Mouse (Mus musculus) forebrain, embryonic 12.5 days (tissue): ENCODE results near the gene Mrpl30. TPM values are rescaled to one million over a fixed set of nuclear protein-coding genes. Genes with fewer than 3 reads are reported as not detected.

Source experiments
- ATAC-seq: fragments of 200-750 bp; cut with Nextera tagmentation; 2 replicates; pipeline ENCODE4 v1.8.0; 2017; ENCODE audit warnings: moderate TSS enrichment; ENCODE audit not compliant: low FRiP score
- H3K27ac ChIP-seq: fragments of 300-500 bp; sonication (generic); 2 replicates; pipeline ENCODE4 v1.5.1; 2016; ENCODE audit warnings: mild to moderate bottlenecking
- H3K27me3 ChIP-seq: fragments of 300-500 bp; sonication (generic); 2 replicates; pipeline ENCODE4 v1.6.1; 2016; ENCODE audit warnings: mild to moderate bottlenecking
- H3K36me3 ChIP-seq: fragments of 300-500 bp; sonication (generic); replicated peaks from 2 replicates; pipeline ENCODE4 v1.6.1; 2016; ENCODE audit warnings: mild to moderate bottlenecking
- H3K4me1 ChIP-seq: fragments of 300-500 bp; sonication (generic); 2 replicates; pipeline ENCODE4 v1.6.1; 2016
- H3K4me2 ChIP-seq: fragments of 300-500 bp; sonication (generic); 2 replicates; pipeline ENCODE4 v1.6.1; 2016; ENCODE audit warnings: mild to moderate bottlenecking, moderate library complexity
- H3K4me3 ChIP-seq: fragments of 300-500 bp; sonication (generic); replicated peaks from 2 replicates; pipeline ENCODE4 v1.5.1; 2016; ENCODE audit warnings: mild to moderate bottlenecking
- H3K9ac ChIP-seq: fragments of 300-500 bp; sonication (generic); 2 replicates; pipeline ENCODE4 v1.6.1; 2016; ENCODE audit warnings: mild to moderate bottlenecking
- H3K9me3 ChIP-seq: fragments of 300-500 bp; sonication (generic); 2 replicates; pipeline ENCODE4 v1.6.1; 2016
- WGBS: fragments of 180-500 bp; shearing (Covaris S2); methylation state at CpG from one replicate; pipeline ENCODE4 v1.1.7; 2016; 5-methylcytosine and 5-hydroxymethylcytosine counted together
- polyA plus RNA-seq: library from polyadenylated mRNA; unstranded; fragments of >200 nt; fragmentation: Nextera tagmentation; extraction: Ambion mirVana; gene quantifications from 2 replicates; pipeline ENCODE4 v1.2.1, GENCODE M21; 2016

Mrpl30 gene
- polyA plus RNA-seq, 1 experiment from 2014 or later: 213 TPM

DNA sequence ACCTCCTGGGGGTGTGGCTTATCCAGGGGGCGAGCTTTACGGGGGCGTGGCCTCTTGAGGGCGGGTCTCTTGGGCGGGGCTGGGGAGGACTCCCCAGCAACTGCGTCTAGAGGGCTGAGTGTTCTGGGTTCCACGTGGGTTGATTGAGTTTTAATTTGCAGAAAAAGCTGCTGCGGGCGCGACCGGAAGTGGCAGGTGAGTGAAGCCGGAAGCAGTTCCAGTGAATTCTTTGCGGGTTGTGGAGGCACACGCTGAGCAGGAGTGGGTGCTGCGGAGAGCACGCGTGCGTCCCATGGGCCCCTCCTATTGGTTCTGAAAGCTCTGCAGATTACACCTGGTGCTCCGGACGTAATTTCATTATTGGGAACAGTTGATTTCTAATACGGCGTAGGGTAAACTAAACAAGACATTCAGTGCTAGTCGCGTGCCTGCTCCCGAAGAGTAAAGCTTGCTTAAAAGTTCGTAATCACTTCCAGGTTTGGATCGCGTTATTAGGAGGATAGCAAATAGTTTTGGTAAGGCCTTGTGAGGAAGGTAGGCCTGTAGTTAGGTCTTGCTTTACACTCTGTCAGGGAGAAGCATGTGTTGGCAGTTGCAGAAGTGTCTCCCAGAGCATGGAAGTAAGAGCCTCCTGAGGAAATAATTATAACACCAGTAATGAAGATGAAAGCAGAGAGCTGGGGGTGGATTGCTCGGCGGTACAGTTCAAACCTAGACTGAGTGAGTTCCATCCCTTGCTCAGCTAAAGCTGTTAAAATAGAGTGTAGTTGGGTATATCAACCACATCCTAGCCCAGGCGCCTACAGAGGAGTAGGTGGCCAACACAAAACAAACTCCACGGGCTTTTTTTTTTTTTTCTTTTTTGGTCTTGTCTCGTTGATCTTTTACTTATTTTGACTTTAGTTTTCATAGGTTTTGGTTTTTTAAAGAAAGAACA lies 17.9 kb upstream of the Mrpl30 start:
- WGBS: 6% methylated on average over 33 of the region's 33 CpGs
- H3K9ac ChIP-seq: peak overlapping the region; percentile 50
- ATAC-seq: peak; percentile 90
- peaks cover 12% of the 10 kb centered on the region for H3K4me1 ChIP-seq
- H3K36me3 ChIP-seq: peaks cover 23% of the 10 kb centered on the region
- peak overlapping the region; percentile 73 for H3K4me2 ChIP-seq
- peak overlapping the region; percentile 37 for H3K27ac ChIP-seq
- H3K4me3 ChIP-seq: peak overlapping the region; percentile 51
- peaks cover 10% of the 10 kb centered on the region; the same call in 1 of the 2 replicates for H3K27me3 ChIP-seq
- H3K9me3 ChIP-seq: no peaks in the 10 kb centered on the region

DNA sequence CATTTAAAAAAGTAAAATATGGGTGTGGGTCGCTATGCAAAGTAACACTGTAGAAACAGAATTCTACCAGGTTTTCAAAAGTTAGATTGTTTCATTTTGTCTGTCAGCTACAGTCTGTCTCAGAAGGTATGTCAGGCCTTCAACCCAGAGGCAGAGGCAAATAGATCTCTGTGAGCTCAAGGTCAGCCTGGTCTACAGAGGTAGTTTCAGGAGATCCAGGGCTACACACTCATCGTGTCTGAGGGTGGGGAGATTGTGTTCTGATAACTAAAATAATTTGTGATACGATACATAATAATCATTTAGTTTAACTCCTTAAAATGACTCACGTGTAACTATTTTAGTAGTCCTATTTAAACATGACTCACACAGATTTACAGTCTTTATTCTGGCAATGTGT lies 17.1 kb upstream of the Mrpl30 start:
- no peak overlapping the region for H3K9ac ChIP-seq
- H3K4me2 ChIP-seq: peak overlapping the region; percentile 73
- H3K9me3 ChIP-seq: no peaks in the 10 kb centered on the region
- no peak overlapping the region for H3K4me3 ChIP-seq
- no peak for ATAC-seq
- WGBS: 97% methylated on average over 4 of the region's 4 CpGs
- peaks cover 31% of the 10 kb centered on the region for H3K36me3 ChIP-seq
- no peak overlapping the region for H3K27ac ChIP-seq
- peaks cover 12% of the 10 kb centered on the region for H3K4me1 ChIP-seq
- peaks cover 10% of the 10 kb centered on the region; the same call in 1 of the 2 replicates for H3K27me3 ChIP-seq

DNA sequence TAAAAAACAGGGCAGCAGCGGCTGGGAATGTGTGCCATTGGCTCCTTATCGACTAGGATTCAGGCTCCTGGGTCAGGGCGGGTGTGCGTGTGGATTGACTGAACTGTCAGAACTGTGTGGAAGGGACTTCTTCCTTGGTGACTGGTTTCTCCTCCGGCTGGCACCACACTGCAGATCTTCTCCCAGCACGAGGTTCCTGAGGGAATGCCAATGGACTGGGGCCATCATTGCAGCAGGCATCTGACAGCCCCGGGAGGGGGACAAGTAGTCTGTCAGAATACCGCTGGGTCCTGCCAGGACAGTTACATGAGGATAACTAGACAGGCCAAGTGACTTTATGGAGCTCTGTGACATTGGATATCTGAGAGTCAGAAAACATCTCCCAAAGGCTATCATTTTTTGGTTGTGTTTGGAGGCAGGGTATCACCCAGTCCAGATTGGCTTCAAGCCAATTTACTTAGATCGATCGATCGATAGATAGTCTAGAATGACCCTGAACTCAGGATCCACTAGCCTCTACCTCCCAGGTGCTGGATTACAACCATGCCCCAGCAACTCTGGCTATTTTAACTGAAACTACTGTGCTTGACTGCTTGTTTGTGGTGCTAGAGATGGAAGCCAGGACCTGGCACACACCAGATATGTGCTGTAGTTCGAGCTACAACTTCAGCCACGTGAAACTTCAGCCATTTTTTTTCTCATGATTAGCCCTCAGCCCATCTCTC lies 12.4 kb upstream of the Mrpl30 start:
- ATAC-seq: no peak
- 95% methylated on average over 13 of the region's 13 CpGs for WGBS
- peaks cover 54% of the 10 kb centered on the region for H3K36me3 ChIP-seq

DNA sequence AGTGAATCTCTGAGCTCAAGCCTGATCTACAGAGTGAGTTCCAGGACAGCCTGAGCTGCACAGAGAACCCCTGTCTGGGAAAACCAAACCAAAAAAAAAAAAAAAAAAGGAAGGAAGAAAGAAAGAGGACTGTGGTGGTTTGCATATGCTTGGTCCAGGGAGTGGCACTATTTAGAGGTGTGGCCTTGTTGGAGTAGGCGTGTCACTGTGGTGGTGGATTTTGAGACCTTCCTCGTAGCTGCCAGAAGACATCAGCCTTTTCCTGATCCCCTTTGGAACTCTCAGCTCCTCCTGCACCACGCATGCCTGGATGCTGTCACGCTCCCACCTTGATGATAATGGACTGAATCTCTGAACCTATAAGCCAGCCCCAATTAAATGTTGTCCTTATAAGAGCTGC lies 6.9 kb upstream of the Mrpl30 start:
- Histone ChIP-seq H3K27ac (no peak overlapping the region), H3K9ac (no peak overlapping the region), H3K9me3 (no peaks in the 10 kb centered on the region), H3K27me3 (no peaks in the 10 kb centered on the region), H3K4me1 (no peaks in the 10 kb centered on the region), H3K4me2 (no peak overlapping the region), H3K36me3 (peaks cover 38% of the 10 kb centered on the region), H3K4me3 (no peak overlapping the region)
- WGBS: 88% methylated on average over 4 of the region's 4 CpGs
- ATAC-seq: no peak

More for the DNA sequence above, 12.4 kb upstream of the Mrpl30 start:
- Histone ChIP-seq H3K9ac (no peak overlapping the region), H3K9me3 (no peaks in the 10 kb centered on the region), H3K27ac (no peak overlapping the region), H3K4me1 (0 out of 2 replicates have a peak, but pooled peaks cover 3% of the 10 kb centered on the region), H3K4me2 (no peak overlapping the region), H3K27me3 (no peaks in the 10 kb centered on the region), H3K4me3 (no peak overlapping the region)

DNA sequence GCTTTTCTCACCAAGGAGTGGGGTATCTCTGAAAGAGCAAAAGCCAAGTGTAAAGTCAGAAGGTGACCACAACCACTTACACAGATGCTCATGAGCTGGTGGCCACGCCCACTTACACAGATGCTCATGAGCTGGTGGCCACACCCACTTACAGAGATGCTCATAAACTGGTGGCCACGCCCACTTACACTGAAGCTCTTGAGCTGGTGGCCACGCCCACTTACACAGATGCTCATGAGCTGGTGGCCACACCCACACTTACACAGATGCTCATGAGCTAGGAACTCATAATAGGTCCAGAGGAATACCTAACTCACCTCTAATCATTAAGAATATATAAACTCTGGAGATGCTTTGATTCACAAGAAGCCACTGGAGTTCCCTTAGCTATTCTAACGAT lies 5.8 kb upstream of the Mrpl30 start:
- 83% methylated on average over 4 of the region's 4 CpGs for WGBS
- no peak for ATAC-seq
- peaks cover 27% of the 10 kb centered on the region for H3K36me3 ChIP-seq

DNA sequence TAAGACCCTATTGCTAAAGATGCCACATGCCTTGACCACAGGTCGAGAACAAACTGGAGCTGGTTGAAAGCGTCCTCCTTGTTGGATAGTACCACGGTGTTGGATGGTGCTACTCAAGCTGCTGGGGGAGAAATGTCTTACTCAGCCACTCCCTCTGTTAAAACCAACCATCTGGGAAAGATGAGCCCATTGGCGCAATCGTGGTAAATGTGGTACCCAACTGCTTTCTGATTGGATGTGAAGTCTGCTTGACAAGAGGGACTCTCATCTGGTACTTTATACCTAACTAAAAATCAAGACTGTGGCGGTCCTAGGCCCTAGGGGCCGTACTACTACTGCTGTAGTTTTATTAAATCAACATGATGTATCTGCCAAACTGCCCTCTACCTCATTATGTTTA lies 1.1 kb upstream of the Mrpl30 start:
- ATAC-seq: no peak
- Histone ChIP-seq H3K27ac (no peak overlapping the region), H3K4me2 (peak overlapping the region; percentile 82), H3K4me1 (peaks cover 21% of the 10 kb centered on the region), H3K27me3 (no peaks in the 10 kb centered on the region), H3K36me3 (peaks cover 11% of the 10 kb centered on the region), H3K9me3 (no peaks in the 10 kb centered on the region), H3K9ac (peak overlapping the region; percentile 69), H3K4me3 (peak overlapping the region; percentile 67)
- WGBS: 87% methylated on average over 7 of the region's 7 CpGs

More for the DNA sequence above, 5.8 kb upstream of the Mrpl30 start:
- Histone ChIP-seq H3K9me3 (no peaks in the 10 kb centered on the region), H3K4me2 (no peak overlapping the region), H3K4me3 (no peak overlapping the region), H3K27me3 (no peaks in the 10 kb centered on the region), H3K9ac (no peak overlapping the region), H3K27ac (no peak overlapping the region), H3K4me1 (peaks cover 5% of the 10 kb centered on the region)

DNA sequence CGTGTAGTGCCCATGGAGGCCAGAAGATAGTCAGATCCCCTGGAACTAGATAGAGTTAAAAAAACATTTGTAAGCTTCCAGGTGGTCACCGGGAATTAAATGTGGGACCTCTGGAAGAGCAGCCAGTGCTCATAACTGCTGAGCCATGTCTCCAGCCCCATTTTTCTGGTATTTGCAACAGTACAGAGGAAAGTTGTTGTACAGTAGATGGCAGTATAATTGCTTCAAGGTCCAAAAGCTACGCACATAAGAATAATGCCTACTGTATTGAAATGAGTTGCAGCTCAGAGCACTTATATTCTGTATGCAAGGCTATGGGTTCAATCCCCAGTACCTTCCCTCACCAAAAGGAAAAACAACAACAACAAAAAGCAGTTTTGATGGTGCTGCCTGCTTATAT lies 1.1 kb downstream of the Mrpl30 start:
- H3K36me3 ChIP-seq: peaks cover 23% of the 10 kb centered on the region
- H3K9me3 ChIP-seq: no peaks in the 10 kb centered on the region
- H3K4me1 ChIP-seq: peaks cover 21% of the 10 kb centered on the region
- H3K4me3 ChIP-seq: peak overlapping the region; percentile 67
- H3K9ac ChIP-seq: no peak overlapping the region
- H3K4me2 ChIP-seq: peak overlapping the region; percentile 82
- no peak overlapping the region for H3K27ac ChIP-seq
- 71% methylated on average over 3 of the region's 3 CpGs for WGBS
- no peak for ATAC-seq
- no peaks in the 10 kb centered on the region for H3K27me3 ChIP-seq

DNA sequence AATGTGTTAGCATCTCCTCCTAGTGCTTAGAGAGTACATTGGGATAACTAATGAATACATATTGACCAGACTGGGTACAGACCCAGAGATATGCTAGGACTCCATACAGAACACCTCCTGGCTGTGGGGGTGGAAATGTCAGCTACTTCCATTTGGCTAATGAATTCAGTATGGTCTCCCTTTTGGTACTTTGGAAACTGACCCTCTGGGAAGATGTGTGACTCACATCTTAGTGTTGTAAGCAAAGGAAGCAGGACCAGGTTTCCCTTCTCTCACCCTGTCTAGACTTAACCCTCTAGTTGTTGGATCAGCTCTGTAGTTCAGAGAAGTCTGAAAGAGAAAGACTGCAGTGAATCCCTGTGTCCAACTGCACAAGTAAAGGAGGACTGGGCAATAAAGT lies 4.3 kb downstream of the Mrpl30 start:
- Histone ChIP-seq H3K27me3 (no peaks in the 10 kb centered on the region), H3K4me3 (no peak overlapping the region), H3K27ac (no peak overlapping the region), H3K9me3 (no peaks in the 10 kb centered on the region), H3K4me2 (no peak overlapping the region), H3K4me1 (peaks cover 15% of the 10 kb centered on the region), H3K36me3 (peaks cover 51% of the 10 kb centered on the region), H3K9ac (no peak overlapping the region)
- ATAC-seq: no peak

DNA sequence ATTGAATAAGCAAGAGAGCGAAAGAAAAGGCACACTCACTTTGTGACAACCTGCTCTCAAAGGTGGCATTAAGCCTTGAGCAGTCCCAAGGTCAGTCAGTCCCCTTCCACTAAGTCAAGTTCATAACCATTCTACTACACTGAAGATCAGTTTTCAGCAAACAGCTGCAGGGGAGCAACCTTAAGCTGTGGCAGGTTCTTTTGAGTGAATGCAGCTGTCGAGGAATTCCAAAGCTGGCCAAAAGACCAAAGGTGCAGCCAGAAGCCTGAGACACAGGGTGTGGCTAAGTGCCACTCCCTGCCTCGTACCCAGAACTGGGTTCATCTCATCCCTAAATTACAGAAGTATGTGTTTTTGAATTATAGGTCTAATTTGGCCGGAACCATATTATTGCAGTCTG lies 9.5 kb downstream of the Mrpl30 start:
- H3K36me3 ChIP-seq: peaks cover 51% of the 10 kb centered on the region
- no peak overlapping the region for H3K4me2 ChIP-seq
- no peaks in the 10 kb centered on the region for H3K4me1 ChIP-seq
- H3K4me3 ChIP-seq: no peak overlapping the region
- no peaks in the 10 kb centered on the region for H3K27me3 ChIP-seq
- no peaks in the 10 kb centered on the region for H3K9me3 ChIP-seq
- H3K27ac ChIP-seq: no peak overlapping the region
- no peak for ATAC-seq
- H3K9ac ChIP-seq: no peak overlapping the region
- WGBS: 83% methylated on average over 4 of the region's 4 CpGs

DNA sequence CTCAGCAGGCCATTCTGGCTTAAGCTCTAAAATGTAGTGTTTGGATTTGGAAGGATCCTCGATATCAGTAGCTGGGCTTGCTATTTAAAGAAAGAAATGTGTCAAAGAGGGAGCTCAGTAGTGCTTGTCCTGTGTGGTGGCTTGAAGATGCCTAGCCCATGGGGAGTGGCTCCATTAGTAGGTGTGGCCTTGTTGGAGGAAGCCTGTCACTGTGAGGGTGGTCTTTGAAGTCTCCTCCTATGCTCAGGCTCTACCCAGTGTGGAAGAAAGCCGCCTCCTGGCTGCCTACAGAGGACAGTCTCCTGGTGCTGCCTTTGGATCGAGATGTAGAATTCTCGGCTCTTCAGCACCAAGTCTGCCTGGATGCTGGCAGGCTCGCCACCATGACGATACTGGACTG lies 10.0 kb downstream of the Mrpl30 start:
- no peak overlapping the region for H3K9ac ChIP-seq
- H3K36me3 ChIP-seq: peaks cover 51% of the 10 kb centered on the region
- H3K27me3 ChIP-seq: no peaks in the 10 kb centered on the region
- 64% methylated on average over 6 of the region's 6 CpGs for WGBS
- no peaks in the 10 kb centered on the region for H3K9me3 ChIP-seq
- H3K4me1 ChIP-seq: no peaks in the 10 kb centered on the region
- no peak overlapping the region for H3K27ac ChIP-seq
- ATAC-seq: no peak
- no peak overlapping the region for H3K4me3 ChIP-seq
- no peak overlapping the region for H3K4me2 ChIP-seq

DNA sequence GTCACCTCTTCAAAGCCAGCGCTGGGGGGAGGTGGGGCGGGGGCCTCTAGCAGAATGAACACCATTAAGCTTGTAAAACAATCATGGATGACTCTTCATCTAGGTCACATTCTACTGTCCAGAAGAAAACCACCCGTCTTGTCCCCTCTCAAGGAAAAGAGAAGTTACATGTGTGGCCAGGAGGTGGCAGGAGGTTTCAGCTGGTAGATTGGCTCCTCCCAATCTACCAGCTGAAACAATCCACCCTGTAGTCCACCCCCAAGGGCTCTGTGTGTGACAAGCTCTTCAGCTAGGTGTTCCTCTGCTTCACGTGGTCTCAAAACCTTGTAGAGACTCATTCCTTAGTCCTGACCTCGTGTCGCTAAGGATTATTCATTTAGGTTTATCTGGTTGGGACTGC lies 12.9 kb downstream of the Mrpl30 start:
- Histone ChIP-seq H3K9ac (no peak overlapping the region), H3K4me1 (no peaks in the 10 kb centered on the region), H3K36me3 (peaks cover 25% of the 10 kb centered on the region), H3K4me2 (no peak overlapping the region), H3K27me3 (no peaks in the 10 kb centered on the region; the same call in 1 of the 2 replicates), H3K9me3 (no peaks in the 10 kb centered on the region), H3K27ac (no peak overlapping the region), H3K4me3 (no peak overlapping the region)
- ATAC-seq: no peak
- WGBS: 36% methylated on average over 6 of the region's 6 CpGs

DNA sequence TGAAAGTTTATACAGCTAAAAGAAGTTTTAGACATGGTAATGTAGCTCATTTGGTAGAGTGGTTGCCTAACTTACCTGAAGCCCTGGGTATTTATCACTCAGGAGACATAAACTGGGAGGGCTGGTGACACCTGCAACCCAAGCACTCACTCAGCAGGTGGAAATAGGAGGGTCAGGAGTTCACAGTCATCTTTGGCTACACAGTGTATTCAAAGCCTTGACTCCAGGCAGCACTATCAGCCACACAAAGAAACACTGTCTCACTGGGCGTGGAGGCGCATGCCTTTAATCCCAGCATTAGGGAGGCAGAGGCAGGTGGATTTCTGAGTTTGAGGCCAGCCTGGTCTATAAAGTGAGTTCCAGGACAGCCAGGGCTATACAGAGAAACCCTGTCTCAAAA lies 22.5 kb downstream of the Mrpl30 start:
- H3K9me3 ChIP-seq: no peaks in the 10 kb centered on the region
- H3K4me1 ChIP-seq: no peaks in the 10 kb centered on the region
- 82% methylated on average over 2 of the region's 2 CpGs for WGBS
- no peaks in the 10 kb centered on the region for H3K36me3 ChIP-seq
- H3K9ac ChIP-seq: no peak overlapping the region
- H3K4me2 ChIP-seq: no peak overlapping the region
- no peak overlapping the region for H3K27ac ChIP-seq
- no peak overlapping the region for H3K4me3 ChIP-seq
- ATAC-seq: no peak
- H3K27me3 ChIP-seq: 0 out of 2 replicates have a peak, but pooled peaks cover 2% of the 10 kb centered on the region
